Mouse (Mus musculus) CH12F3 (cell line): Measurements from ENCODE around the gene Samd8.

Experiments used
- in situ Hi-C: fragments of 300-500 bp; cut with MboI; formaldehyde crosslinking; loops from 2 replicates; pipeline ENCODE4 v1.14.3; 2020; ENCODE audit warnings: low sequenced_read_pairs

Gene Samd8

DNA sequence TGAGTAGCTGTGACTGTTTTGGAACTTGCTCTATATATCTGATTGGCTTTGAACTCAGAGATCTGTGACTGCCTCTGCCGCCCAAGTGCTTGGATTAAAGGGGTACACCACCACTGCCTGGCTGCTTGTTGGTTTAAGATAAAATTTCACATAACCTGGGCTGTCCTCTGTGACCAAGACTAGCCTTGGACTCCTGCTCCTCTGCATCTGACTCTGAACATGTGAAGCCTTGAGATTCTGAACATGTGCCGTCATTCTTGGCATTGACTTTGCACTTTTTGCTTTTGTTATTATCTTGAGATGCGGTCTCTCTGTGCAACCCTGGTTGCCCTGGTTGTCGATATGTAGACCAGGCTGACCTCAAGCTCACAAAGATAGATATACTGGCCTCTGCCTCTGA, 41.4 kb downstream of the Samd8 start:
- in situ Hi-C loops, result no loop called here

DNA sequence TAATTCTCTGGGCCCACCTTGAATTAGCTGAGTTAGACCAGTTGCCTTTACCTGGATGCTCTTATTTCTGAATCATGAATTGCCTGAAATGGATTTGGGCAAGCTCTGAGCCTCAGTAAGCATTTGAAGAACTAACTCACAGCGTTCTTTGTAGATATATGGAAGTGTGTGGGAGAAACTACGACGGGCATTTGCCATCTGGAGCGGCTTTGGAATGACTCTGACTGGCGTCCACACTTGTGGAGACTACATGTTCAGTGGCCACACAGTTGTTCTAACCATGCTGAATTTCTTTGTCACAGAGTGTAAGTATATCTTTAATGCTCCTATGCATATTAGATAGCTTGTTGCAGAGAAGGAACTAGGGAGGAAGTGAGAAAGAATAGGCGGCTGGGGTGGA, 41.9 kb downstream of the Samd8 start:
- in situ Hi-C loops, result no loop called here

- in situ Hi-C loops, result no loop called here
Observed at GRCm38 (mm10) chr14:21800641-21801040, 50.3 kb downstream of the Samd8 start.

DNA sequence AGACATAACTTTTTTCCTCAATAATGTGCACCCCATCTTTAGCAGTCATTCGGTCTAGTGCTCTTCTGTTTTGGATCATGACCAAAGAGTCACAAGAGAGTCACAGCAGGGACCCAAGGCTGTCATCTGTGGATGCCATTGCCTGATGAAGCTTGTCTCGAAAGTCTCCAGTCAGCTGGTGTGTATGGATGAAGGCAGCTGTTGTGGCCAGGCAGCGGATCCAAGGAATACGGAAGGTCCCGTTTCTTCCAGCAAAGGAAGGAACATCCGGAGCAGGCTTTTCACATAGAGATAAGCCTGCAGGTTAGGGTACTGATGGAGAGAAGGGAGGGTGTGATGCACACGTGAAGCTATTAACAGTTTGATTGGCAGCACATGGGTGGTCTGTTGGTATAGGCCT, 51.3 kb downstream of the Samd8 start:
- in situ Hi-C loops, result no loop called here

- in situ Hi-C loops, result no loop called here
Observed at GRCm38 (mm10) chr14:21802543-21803206, 52.3 kb downstream of the Samd8 start.

- in situ Hi-C loops, result no loop called here
Observed at GRCm38 (mm10) chr14:21806203-21806602, 55.9 kb downstream of the Samd8 start.

- in situ Hi-C loops, result no loop called here
Observed at GRCm38 (mm10) chr14:21806631-21807160, 56.4 kb downstream of the Samd8 start.

GRCm38 (mm10) chr14:21808208-21808922, 58.0 kb downstream of the Samd8 start:
- in situ Hi-C loops, result no loop called here

- in situ Hi-C loops, result no loop called here
Observed at GRCm38 (mm10) chr14:21809418-21809817, 59.1 kb downstream of the Samd8 start.

DNA sequence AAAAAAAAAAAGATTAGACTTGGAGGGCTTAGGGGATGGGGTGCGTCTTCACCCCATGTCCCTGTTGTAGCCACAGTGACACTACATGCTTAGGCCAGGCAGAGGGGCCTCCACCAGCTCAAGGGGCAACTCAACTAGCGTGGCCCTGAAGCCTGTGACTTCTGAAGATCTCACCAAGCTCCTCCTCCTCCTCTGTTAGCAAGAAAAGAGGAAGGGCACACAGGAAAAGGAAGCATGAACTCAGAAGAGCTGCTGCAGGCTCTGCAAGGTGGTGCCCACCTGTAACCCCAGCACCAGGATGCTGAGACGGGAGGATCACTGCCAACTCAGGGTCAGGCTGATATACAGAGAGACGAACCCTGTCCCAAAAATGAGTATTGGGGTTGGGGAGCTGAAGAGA, 61.0 kb downstream of the Samd8 start:
- in situ Hi-C loops, result no loop called here

DNA sequence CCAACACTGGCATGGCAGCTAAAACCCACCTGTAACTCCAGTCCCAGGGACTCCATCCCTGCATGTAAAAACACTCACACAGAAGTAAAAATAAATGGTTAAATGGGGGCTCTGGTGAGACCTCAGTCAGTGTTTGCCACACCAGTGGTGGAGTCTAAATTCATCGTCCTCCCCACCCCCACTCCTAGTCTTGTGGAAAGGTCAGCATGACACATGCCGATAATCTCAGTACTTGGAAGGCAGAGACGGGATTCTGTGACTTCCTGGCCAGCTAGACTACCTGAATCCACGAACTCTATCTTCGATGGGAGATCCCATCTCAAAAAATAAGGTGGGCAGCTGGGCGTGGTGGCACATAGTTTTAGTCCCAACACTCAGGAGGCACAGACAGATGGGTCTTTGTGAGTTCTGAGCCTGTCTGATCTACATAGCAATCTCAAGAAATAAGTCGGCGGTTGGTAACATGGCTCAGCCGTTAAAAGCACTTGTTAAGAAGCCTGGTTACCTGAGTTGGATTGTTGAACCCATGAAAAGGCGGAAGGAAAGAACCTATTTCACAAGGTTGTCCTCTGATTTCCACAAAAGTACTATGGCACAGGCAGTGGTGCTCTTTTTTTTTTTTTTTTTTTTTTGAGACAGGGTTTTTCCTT, 61.5 kb downstream of the Samd8 start:
- in situ Hi-C loops, result no loop called here

GRCm38 (mm10) chr14:21812590-21813162, 62.3 kb downstream of the Samd8 start:
- in situ Hi-C loops, result no loop called here

GRCm38 (mm10) chr14:21813216-21813615, 62.9 kb downstream of the Samd8 start:
- in situ Hi-C loops, result no loop called here

DNA sequence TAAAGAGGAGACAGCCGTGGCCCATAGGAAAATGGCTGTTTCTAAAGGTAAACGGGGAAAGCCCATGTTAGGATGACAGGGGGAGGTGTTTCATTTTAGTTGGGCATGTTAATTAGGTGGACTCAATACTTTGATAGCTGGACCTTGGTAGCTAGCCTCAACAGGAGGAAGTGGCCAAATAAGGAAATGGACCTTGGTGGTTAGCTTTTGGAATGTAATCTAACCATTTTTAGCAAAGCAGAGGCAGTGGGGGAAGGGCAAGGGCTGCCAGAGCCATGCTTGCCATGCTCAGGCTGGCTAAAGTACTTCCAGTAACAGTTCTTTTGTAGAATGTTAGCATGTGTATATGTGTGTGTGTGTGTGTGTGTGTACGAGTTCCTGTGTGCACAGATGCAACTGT, 63.5 kb downstream of the Samd8 start:
- in situ Hi-C loops, result no loop called here

- in situ Hi-C loops, result no loop called here
Observed at GRCm38 (mm10) chr14:21814606-21815005, 64.3 kb downstream of the Samd8 start.

DNA sequence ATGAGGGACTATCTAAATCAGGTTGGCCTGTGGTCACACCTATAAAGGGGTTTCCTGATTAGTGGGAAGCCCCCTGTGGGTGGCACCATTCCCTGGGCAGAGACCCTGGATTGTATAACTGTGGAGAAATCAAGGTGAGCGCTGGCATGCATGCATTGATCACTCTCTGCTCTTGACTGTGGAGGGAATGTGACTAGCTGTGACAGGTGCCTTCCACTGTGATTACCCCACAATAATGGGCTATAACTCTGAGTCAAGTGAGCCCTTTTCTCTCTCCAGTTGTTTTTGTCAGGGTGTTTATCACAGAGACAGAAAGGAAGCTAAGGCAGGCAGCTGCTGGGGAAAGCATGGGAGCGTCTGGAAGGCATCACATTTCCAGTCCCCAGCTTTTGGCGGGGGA, 65.9 kb downstream of the Samd8 start:
- in situ Hi-C loops, result no loop called here

DNA sequence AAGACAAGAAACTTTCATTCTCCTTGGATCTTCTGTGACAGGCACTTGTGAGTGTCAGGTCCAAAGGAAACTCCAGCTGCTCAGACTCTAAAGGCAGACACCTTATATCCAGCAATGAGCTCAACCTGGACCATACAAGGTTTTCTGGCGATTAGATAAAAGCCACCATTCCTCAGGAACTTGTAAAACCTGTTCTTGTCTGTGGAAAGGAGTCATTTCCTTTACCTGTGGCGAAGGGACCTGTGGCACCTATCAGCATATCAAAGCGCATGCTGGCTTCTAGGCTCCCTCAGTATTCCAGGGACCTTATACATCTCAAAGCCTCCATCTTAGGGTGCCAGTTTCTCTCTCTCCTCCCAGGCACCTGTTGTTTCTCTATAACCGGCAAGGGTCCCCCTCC, 67.1 kb downstream of the Samd8 start:
- in situ Hi-C loops, result no loop called here

GRCm38 (mm10) chr14:21820880-21821505, 70.7 kb downstream of the Samd8 start:
- in situ Hi-C loops, result no loop called here

GRCm38 (mm10) chr14:21822307-21822706, 72.0 kb downstream of the Samd8 start:
- in situ Hi-C loops, result no loop called here

DNA sequence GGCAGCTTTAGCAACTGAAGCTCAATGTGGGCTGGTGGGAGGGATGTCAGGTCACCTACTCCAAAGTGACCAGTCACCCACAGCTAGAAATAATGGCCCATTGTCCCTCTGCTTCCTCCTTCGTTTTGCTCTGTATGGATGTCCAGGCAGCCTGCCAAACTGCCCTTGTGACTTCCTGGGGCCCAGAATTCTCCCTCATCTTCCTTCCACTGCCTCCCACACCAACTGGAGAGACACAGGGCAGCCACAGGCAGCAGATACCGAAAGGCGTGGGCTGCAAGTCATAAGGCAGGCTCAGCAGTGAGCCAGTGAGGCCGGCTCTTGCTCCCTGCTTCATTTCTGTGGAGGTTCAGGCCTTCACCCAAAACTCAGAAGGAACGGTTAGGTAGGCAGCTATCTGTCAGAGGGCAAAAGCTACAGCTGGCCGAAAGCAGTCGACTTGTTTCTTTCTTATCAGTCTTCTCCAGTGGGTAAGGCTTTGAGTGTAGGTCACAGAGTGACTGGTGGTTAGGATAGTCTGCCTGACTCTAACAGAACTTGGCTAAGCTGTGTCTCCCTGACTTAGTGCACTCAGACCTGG, 72.6 kb downstream of the Samd8 start:
- in situ Hi-C loops, result no loop called here

DNA sequence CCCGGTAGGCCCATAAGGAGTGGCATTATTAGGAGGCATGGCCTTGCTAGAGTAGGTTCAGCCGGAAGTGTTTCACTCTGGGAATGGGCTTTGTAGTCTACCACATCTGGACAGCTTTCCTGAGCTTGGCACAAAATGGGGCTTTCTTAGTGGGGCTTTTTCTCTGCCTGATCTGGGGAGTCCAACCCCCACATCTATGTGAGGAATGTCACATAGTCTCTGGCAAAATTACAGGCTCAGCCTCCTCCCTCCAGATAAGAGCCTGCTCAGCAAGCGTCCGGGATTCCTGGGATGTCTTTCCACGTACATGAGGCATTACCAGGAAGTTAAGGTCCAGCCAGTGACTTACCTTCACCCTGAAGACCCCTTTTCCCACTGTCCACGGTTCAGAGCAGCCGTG, 73.6 kb downstream of the Samd8 start:
- in situ Hi-C loops, result no loop called here
